Mouse (Mus musculus) thymus, postnatal 14 days (tissue): ENCODE measurements around the gene Pcsk6.
"Not testable (repeated sequence)": the region's sequence is repeated elsewhere in the genome, so short reads cannot be mapped to it uniquely, and the experiment has no call there.

Source experiments
- DNase-seq: peaks from one replicate; pipeline ENCODE4 v3.0.0; 2021

Gene Pcsk6

DNA sequence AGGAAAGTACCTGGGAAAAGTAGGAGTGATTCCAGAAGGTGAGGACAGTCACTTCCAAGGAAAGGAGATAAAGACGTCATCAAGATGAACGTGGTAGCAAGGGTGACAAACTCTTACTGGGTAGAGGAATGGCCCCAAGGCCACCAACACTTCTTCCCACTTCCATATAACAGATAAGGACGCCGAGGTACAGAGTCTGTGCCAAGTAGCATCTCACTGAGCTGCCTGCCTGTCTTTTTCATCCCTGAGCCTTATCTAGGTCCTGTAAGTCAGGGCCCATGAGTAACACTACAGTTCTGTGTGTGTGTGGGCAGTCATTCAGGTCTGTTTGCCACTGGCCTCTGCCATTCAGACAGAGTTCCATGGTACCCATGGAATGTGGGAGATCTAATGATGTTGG lies 23.4 kb downstream of the Pcsk6 start:
- DNase-seq = no peak

DNA sequence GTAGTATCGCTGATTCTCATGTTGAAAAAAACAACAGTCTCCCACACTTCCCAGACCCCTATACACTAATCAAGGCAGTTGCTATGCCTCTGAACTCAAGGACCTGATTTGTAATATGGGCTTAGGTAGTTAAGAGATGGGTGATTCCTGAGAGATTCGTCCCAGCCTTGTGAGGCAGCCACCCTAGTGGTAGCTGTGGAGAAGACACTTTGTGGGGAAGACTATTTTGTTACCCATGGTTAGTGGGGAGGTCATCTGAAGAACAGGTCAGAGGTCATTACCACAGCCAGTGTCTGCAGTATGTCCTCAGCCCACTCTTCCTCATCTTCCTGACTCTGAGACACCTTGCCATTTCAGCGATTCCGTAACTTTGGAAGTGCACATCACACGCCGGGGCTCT lies 24.3 kb downstream of the Pcsk6 start:
- DNase-seq = no peak

DNA sequence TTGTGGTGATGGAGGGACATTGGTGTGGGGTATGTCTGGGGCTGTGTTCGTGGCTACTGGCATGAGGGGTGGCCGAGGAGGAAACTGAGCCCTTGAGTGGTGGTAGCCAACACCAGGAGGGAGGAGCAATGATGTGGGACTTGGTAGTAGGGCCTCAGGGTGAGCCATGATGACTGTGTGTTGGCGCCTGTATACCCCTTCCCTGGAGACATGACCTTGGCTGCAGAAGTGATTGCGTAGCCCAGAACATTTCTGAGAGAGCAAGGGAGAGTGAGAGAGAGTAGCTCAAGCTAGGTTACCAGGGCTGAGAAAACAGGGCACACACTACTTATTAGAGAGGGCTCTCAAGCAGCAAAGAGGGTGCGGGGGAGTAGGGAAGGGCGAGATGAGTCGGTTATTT lies 30.3 kb downstream of the Pcsk6 start:
- no peak for DNase-seq

DNA sequence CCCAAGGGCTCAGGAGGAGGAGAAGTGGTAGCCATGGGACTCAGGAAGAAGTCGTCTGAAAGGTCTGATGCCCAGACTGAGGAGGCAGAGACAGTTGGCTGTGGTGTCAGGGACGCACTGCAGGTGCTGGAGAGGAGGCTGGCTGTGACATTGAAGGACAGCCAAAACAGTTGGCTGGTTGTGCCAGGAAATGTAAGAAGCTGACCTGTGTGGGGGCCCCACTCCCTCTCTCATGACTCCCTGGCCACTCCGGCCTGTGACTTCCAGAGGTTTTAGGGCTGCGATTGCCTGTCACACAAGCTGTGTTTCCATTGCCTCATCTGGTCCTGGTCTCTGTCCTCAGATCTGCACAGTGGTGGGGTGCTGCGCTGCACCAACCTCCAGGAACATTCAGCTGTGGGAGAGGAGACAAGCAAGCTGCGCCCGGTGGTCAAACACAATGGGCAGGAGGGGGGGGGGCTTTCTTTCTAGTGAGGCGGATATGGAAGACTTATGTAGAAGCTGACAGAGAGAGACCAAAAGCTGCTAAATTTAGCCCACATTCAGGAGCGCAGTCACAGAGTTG lies 30.8 kb downstream of the Pcsk6 start:
- no peak for DNase-seq

DNA sequence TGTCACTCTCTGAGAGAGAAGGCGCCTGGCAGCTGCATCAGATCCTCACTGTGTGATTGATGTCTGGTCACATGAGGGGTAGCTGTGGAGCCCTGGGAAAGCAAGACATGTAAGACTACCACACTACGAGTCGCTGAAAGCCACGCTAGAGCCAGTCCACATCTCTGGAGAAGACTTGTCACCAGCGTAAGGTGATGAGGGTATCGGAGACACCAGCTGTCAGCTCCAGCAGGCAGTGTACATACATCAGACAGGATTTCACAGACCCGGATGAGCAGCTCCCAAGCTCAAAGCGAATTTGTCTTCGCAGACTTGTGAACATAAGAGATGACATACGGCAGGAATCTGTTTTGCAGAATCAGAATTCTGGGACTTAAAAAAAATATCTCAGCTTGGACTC lies 32.0 kb downstream of the Pcsk6 start:
- DNase-seq = no peak

DNA sequence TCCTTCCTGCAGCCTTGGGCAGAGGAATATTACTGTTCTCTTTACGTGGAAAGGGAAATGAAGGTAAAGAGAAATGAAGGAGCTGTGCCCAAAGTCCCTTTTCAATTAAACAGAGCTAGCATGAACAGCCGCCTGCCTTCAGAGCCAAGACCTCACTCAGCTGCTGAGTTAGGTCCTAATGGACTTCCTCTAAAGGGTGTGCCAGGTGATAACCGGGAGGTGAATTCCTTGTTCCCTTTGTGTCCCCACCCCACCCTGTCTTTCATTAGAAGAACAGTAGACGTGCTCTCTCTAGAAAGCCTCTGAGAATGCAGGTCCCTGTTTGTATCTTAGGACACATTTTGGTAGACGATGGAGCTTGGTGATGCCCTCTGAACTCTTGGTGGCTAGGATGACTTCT lies 33.7 kb downstream of the Pcsk6 start:
- no peak for DNase-seq

DNA sequence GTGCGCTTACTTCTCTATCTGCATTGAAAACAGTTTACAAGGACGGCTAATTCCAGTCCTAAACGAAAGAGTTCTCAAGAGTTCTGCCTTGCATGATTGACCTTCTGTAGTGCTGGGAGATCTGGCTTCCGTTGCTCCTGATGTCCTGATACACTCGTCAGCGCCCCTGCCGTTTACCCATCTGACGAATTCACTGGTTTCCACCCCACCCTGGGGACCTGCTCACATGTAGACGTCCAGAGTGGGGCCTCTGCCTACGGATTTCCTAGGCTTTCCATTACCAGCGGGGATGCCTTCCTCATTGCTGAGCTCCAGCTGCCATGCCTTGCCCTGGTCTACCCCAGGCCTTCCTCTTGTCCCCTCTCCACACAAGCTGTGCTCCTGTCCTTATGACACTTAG lies 39.7 kb downstream of the Pcsk6 start:
- no peak for DNase-seq

DNA sequence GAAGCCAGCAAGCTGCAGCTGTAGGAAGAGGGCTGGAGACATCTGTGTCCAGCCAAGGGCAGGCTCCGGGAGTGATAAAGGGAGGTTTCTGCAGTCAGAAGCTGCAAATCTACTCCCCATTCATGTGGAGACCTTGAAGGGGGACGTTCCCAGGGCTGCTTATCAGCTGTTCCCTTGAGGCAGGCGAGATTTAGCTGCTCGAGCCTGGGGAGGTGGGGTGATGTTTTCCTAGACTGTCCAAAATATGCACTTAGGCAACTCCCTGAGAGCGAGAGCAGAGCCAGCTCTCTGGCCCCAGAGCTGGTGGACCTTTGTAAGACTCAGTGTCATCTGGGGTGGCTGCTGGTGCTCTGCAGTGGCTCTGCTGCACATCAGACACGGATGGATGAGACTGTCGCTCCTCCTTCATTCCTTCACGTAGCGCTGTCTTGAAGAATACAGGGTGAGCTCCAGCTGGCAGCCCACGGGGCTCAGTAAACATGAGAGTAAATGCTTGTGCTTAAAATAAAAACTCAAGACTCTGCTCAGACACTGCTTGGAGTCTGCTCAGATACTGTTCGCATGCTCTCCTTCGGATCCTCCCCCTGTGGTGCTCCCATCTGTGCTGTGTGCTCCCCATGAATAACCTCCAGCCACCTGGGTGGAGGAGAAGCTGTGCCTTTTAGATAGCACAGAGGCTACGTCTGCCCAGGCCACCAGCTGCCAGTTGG lies 41.1 kb downstream of the Pcsk6 start:
- no peak for DNase-seq

DNA sequence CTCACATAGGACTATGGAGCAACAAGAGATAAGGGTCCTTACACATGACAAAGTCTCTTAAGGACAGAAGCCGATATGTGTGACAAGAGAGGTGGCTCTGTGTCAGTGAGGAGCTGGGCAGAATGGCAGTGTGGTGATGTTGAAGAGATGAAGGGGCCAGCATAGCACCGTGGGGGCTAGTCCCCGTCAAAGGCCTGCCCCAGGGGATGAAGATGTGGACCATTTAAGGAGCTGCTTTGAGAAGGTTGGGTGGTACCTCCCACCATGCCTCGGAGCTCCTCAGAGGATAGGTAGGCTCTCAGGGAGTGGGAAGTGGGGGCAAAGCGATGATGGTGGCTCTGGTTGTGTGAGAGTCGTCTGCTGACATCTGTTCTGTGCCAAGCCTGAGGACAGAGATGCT lies 41.9 kb downstream of the Pcsk6 start:
- DNase-seq = no peak

DNA sequence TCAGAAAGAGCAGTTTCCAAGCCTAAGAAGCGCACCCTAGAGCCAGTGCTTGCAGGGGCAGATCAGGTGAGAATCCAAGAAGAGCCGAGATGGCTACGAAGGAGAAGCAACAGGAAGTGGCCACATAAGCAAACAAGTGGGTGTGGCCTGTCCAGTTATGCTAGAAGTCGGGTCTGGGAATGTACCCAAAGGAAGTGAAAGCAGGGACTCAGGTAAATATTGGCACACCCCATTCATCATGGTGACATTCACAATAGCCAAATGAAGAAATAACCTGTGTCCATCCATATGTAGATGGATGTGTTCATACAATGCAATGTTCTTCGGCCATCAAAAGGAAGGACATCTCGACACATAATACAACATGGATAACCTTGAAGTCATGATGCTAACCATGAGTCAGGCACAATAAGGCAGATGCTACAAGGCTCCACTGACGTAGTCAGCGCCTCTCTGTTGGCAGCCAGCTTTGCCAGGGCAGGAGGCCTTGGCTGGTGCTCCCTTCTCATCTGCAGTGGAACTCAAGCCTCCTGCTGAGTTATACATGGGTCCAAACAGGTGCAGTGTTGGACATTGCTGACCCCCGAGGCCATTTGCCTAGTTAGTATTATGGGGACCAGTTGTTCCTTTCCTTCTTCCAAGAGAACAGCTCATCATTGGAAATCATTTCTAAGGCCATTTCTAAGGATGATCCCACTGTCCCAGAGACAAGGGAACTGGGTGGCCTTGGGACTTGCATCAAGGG lies 45.2 kb downstream of the Pcsk6 start:
- no peak for DNase-seq

DNA sequence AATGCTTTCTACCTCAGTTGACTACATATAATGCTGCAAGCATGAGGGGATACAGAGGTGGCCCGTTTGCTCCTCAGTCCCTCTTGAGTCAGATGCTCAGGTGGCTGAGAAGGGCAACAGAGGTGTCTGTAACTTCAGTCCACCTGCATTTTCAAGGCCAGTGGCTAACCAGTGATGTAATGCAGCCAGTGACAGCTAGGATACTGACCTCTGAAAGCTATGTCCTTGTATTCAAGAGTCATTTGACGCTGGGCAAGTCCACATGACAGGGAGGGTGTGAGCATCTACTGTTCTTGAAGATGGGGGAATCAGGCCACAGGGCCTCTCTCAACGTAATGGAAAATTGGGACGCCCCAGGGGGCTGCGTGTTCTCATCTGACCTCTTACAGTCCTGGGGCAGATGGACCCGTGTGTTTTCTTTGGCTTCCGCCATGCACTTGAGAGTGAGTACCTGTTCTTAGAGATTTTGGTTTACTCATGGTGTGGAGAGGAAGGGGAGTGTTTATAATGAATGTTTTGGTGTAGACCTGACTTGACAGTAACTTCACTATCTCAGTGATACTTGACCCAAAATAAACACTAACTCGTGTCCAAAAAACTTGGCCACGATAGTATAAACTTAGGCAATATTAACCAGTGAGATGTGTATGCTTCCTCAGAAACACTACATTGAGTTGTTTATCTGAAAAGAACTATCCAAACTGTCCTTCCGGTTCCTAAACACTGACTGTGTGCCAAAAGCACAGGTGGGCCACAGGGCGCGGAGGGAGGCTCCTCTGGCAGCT lies 48.0 kb downstream of the Pcsk6 start:
- no peak for DNase-seq

DNA sequence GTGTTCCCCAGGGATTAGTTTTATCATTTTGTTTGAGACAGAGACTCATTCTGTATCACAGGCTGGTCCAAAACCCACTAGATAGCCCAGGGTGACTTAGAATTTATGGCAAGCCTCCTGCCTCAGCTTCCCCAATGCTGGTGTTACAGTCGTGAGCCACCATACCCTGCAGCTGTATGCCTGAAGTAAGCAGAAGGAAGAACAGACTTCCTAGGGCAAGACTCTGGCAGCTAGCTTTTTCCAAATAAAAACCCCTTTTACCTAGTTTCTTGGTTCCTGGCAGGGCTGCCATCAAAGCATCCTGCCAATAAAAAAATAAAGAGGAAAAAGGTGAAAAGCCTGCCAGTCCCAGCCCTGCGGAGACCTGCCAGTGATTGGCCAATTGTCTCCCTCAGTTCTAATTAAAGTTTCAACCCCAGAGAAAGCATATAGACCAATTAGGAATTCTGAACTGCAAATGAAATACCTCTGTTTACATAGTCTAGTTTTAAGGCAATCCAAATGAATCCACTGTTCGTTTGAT lies 51.6 kb downstream of the Pcsk6 start:
- no peak for DNase-seq

DNA sequence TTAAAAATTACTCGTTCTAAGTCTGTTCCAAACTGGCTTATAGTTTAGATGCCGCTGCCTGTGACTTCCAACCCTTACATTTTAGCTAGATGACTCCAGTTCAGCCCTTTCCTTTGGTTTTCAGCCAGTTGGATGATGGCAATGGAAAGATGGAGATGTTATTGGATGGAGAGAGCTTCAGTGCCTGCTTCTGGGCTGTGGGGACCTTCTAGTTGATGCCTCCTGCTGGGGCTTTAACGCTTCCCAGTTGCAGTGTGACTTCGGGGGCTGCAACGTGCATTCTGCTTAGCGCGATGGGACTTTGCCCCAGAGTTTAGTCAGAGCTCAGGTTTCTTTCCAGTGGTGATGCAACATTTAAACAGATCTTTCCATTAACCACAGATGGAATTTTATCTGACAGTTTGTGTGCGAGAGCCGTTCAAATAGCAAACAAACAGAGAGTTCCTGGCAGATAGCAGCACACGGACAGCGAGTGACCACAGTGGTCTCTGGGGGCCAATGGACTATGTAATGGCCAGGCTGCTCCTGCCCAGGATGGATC lies 53.3 kb downstream of the Pcsk6 start:
- no peak for DNase-seq

DNA sequence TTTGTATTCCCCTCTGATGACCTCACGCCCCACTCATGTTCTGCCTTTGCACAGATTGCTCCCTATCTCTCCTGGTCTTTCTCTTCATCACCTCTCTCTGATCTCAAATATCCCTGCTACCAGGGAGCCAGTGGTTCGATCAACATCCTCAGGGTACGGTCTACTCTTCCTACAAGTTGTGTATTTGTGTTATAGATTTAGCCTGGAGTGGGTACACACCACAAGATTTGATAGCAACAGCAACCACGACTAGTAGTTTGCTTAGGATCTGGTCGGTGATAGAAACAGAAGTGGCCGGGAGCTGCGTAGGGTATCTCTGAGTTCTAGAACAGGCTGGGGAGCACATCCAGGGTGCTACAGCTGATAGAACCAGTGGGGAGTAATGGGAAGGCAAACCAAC lies 54.3 kb downstream of the Pcsk6 start:
- DNase-seq = no peak

DNA sequence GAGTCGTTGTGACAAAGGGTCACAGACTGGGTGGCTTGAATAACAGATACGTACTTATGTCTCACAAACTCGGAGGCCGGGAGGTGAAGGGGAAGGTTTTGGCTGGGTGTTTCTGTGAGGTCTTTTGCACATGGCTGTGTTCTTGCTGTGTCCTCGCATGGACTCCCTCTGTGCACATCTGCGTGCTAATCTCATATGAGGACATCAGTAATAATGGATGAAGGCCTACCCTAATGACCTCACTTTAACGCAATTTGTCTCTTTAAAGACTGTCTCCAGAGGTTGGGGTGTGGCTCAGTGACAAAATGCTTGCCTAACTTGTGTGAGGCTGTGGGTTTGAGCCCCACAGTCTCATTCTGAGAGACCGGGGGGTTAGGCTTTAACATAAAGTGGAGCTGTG lies 55.0 kb downstream of the Pcsk6 start:
- no peak for DNase-seq

DNA sequence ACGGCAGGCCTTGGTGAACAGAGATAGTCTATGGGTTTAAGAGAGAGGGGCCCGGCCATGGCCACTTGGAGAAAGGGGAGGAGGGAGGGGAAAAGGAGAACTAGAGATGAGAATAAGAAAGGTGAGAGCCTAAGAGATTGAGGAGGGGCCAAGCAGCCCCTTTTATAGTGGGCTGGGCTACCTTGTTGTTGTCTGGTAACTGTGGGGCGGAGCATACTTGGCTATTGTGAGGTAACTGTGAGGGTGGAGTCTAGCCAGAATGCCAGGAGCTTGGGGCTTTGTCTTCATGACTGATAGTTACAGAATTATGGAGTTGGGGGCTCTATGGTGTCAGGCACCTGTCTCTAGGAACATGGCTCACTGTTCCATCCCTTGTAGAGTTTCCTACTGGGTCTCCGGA lies 56.9 kb downstream of the Pcsk6 start:
- DNase-seq = no peak

DNA sequence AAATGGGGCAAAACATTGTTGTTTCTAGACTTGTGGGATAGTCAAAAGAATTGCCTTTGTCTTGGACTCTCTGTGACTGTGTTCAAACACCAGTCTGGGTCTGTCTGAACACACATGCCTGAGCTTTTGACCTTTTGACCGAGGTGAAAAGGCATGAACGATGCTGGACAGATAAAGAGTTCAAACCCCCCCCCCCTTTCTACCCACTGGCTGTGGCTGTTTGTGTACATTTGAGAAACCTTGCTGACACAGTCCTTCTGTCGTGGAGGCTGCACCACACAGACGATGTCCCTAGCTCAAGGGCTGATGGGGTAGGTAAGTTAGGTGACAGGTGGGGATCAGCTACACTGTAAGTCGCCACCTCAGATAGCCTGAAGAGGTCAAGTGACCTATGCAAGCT lies 67.9 kb downstream of the Pcsk6 start:
- DNase-seq = no peak

DNA sequence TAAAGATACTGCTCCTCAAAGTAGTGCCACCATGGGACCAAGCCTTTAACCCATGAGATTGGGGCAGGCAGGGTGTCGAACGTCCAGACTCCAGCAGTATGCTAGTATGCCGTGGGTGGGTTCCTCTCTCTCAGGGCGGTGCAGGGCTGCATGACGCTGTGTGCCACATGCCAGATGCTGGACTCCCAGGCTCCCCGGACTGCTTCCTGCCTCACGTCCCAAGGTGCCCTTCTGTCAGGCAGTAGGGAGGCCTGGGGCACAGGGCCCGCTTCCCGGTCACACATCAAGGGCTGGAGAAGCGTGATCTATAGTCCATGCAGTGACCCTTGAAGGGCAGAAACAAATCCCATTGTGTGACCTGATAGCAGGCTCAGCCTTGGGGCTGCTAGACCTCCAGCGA lies 68.9 kb downstream of the Pcsk6 start:
- no peak for DNase-seq

DNA sequence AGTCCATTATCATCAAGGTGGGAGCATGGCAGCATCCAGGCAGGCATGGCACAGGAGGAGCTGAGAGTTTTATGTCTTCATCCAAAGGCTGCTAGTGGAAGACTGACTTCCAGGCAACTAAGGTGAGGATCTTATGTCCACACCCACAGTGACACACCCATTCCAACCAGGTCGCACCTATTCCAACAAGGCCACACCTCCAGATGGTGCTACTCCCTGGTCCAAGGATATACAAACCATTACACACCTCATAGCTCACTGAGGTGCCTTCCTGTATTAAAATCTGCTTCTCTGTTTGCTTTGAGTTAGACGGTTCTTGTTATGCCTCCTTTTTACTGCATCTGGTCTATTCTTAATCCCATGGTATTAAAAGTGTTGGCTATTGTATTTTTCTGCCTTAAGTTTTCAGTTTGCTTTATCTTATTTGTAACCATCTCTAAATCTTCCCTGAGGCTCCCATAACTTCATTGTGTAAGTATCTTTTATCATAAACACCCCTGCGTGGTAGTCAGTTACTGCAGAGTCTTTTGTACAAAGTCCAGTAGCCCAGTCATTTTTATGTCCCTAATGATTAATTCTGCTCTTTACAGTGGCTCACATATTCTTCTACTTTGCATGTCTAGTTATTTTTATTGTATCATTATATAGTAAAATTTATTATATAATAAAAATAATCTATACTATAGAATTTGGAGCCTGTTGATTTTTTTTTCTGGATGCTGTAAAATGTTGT lies 72.9 kb downstream of the Pcsk6 start:
- not testable (repeated sequence) for DNase-seq

DNA sequence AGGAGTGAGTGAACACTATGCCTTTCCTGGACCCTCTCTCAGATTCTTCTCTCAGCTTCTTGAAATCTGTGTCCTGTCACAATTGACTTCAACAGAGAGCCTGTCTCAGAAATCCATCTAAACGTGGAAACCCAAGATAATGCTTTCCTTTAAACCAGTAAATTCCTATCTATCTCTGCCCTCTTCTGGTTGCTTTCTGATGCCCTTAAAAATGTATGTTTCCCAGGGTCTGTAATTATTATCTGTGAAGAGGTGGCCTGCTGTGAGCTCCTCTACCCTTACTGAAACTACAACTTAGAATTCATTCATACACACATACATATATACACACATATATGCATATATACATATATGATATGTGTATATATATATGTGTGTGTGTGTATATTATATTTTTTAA lies 73.7 kb downstream of the Pcsk6 start:
- DNase-seq = no peak

DNA sequence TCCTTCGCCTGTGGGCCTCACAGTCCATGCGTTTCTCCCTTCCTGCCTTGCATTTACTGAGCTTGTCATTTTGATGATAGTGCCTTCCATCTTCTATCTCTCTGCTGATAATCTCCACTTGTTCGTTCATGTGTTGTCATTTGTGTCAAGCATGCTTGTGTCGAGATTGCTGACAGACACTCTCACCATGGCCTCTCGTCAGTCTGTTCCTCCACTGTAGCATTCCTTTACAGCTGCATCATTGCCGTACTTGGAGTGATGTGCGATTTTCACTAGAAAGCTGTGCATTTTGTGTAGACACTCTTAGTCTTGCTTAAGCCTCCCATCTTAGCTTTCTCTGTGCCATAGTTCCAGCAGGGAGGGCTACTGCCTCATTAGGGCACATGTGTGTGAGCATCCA lies 79.5 kb downstream of the Pcsk6 start:
- DNase-seq = no peak

DNA sequence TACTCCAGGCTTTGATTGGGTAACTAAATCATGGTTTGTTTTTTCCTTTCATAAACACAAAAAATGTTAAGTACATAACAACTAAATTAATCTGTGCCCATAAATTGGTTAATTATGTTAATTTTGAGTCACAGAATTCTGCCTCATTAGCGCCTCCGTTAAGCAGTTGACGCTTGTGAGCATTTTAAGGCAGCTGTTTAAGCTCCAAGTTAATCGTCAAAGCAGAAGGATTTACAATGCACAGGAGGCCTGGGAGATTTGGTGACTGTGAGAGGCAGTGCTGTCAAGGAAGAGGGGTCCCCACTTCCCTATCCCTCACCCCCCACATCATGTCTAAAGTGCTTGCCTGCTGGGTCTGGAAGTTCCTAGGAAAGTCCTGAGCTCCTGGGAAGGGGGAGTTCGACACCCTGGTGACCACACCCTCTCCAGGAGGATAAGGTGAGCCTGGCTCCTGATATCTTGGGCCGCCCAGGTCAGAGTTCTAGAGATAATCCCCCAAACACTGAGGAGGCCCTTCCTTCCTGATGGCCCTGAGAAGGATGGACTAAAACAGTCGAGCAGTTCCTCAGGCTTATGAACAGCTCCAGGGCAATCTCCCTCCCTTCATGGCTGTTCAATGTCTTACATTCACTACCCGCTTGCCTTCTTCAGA lies 83.9 kb downstream of the Pcsk6 start:
- no peak for DNase-seq
